Mouse (Mus musculus) megakaryocyte, embryonic 14.5 days (primary cell): ENCODE results near the gene Cbwd1.

Source experiments
- FLI1 ChIP-seq: IDR thresholded peaks from 2 replicates; pipeline ENCODE4 v1.6.1; 2012; ENCODE audit warnings: low read length, inconsistent platforms, mixed read lengths
- GATA1 ChIP-seq: IDR thresholded peaks from 3 replicates; pipeline ENCODE4 v1.6.1; 2012; ENCODE audit warnings: mixed read lengths, low read length, inconsistent platforms, borderline replicate concordance

DNA sequence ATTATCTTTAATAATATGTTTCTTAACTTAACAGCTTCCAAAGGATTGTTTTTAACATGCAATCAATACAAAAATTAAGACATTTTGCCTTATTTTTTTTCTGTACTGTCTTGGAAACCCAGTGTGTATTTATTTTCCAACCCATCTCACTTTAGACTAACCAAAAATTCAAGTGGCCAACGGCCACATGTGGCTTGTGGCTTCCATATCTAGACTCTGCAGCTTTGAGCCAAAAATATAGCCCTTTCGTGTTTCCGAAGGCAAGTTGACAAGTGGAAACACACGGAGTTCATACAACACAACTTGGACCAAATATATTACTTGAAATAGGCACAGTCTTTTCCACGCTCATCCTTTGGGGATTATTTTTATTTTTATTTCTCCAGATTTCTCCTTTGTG lies 37.2 kb upstream of the Cbwd1 start:
- peak; percentile 48; the same call in 1 of the 3 replicates for TF ChIP-seq GATA1
- no peak for TF ChIP-seq FLI1
